Mouse (Mus musculus) thymus, adult 2 months (tissue): ENCODE results near the gene Gm525.

Source experiments
- CTCF ChIP-seq: fragments of 200-500 bp; IDR thresholded peaks from 2 replicates; pipeline ENCODE4 v1.5.1; 2012; ENCODE audit warnings: mild to moderate bottlenecking, control low read depth, low read length, moderate library complexity, borderline replicate concordance; ENCODE audit not compliant: control insufficient read depth, poor library complexity, insufficient read depth; ENCODE audit errors: extremely low read depth
- POLR2A ChIP-seq: fragments of 200-500 bp; IDR thresholded peaks from 2 replicates; pipeline ENCODE4 v1.6.1; 2012; ENCODE audit warnings: mild to moderate bottlenecking, low read length, control low read depth, moderate library complexity; ENCODE audit not compliant: control insufficient read depth, poor library complexity, insufficient read depth; ENCODE audit errors: extremely low read depth

DNA sequence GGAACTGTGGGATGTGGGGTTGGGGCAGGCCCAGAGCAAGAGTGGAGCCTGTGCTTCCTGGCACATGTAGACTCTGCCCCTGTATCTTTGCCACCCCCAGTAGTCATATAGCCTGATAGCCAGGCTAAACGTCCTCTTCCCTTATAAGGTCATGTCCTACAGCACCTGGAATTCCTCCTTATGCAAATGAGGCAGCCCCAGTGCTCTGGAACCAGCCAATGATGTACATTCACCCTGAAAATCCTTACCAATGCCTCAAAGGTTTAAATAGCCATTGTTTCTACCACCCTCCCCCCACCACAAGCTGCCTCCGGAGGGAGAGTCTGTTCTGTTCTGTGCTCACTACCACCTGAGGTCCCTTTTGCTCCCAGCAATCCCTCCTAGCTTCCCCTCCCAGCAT is 60.6 kb downstream of the Gm525 start:
- TF ChIP-seq CTCF (no peak), POLR2A (no peak)
